Mouse (Mus musculus) thymus, adult 2 months (tissue): ENCODE measurements around the gene Rps11. TPM values are rescaled to one million over a fixed set of nuclear protein-coding genes. Genes with fewer than 3 reads are reported as not detected.

Experiments used
- DNase-seq: peaks from one replicate; pipeline ENCODE4 v3.0.0; 2021
- H3K27ac ChIP-seq: fragments of 200-500 bp; 2 replicates; pipeline ENCODE4 v1.5.1; 2012; ENCODE audit warnings: low read length, control low read depth; ENCODE audit not compliant: control insufficient read depth, insufficient read depth
- H3K27me3 ChIP-seq: fragments of 200-500 bp; 2 replicates; pipeline ENCODE4 v1.6.1; 2012; ENCODE audit warnings: mild to moderate bottlenecking, low read length, moderate library complexity, mixed read lengths; ENCODE audit not compliant: control insufficient read depth, insufficient read depth
- H3K36me3 ChIP-seq: fragments of 200-500 bp; 2 replicates; pipeline ENCODE4 v1.6.1; 2012; ENCODE audit warnings: mild to moderate bottlenecking, low read length, moderate library complexity; ENCODE audit not compliant: control insufficient read depth, insufficient read depth
- H3K4me1 ChIP-seq: fragments of 200-500 bp; replicated peaks from 2 replicates; pipeline ENCODE4 v1.6.1; 2012; ENCODE audit warnings: low read length; ENCODE audit not compliant: control insufficient read depth, insufficient read depth
- H3K4me3 ChIP-seq: fragments of 200-500 bp; 2 replicates; pipeline ENCODE4 v1.5.1; 2012; ENCODE audit warnings: mild to moderate bottlenecking, low read length, control low read depth, moderate library complexity; ENCODE audit not compliant: control insufficient read depth, insufficient read depth
- CTCF ChIP-seq: fragments of 200-500 bp; IDR thresholded peaks from 2 replicates; pipeline ENCODE4 v1.5.1; 2012; ENCODE audit warnings: mild to moderate bottlenecking, control low read depth, low read length, moderate library complexity, borderline replicate concordance; ENCODE audit not compliant: control insufficient read depth, poor library complexity, insufficient read depth; ENCODE audit errors: extremely low read depth
- POLR2A ChIP-seq: fragments of 200-500 bp; IDR thresholded peaks from 2 replicates; pipeline ENCODE4 v1.6.1; 2012; ENCODE audit warnings: mild to moderate bottlenecking, low read length, control low read depth, moderate library complexity; ENCODE audit not compliant: control insufficient read depth, poor library complexity, insufficient read depth; ENCODE audit errors: extremely low read depth
- WGBS: fragments of 180-500 bp; shearing (Covaris S2); methylation state at CpG from one replicate; pipeline ENCODE4 v1.1.7; 2018; 5-methylcytosine and 5-hydroxymethylcytosine counted together
- polyA plus RNA-seq: library from polyadenylated mRNA; depleted of rRNA; stranded (reverse); fragments of >200 nt; gene quantifications from 2 replicates; pipeline ENCODE4 v1.2.3, GENCODE M21; 2012

Rps11 gene
- polyA plus RNA-seq, 1 experiment = 343 TPM

DNA sequence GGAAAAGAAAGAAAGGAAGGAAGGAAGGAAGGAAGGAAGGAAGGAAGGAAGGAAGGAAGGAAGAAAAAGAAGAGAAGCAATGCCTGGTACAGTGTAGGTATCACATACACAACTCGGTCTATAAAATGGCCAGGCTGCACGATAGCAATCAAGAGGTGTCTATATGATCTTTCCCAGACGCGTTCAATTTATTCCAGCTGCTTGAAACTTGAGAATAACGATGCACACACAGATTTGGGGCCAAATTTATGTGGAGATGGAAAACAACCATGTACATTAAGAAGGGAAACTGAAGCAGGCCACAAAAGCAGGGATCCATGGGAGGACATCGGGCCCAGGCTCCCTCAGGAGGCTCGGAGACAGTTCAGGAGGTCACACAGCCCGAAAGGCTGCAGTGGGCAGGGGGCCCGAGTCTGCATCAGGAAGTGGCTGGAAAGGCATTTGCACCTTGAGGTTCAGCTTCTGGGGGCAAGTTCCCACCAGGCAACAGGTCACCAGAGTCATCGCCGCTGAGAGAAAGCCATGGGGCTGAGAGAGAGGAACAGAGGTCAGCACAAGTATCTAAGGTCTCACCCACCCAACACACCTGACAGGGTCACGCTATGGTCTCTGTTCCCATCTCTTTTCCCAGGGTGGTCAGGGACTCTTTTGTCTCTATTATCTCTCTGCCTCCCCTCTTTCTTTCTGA lies 31.3 kb downstream of the Rps11 start:
- WGBS = 80% methylated on average over 12 of the region's 12 CpGs
- Histone ChIP-seq H3K4me1 (peaks cover 20% of the 10 kb centered on the region), H3K36me3 (no peaks in the 10 kb centered on the region), H3K27me3 (peaks cover 10% of the 10 kb centered on the region), H3K4me3 (no peak overlapping the region), H3K27ac (no peak overlapping the region)
- TF ChIP-seq POLR2A (no peak), CTCF (no peak)
- DNase-seq = no peak

- H3K36me3 ChIP-seq = no peaks in the 10 kb centered on the region
- TF ChIP-seq CTCF (no peak), POLR2A (no peak)
- H3K27me3 ChIP-seq = peaks cover 10% of the 10 kb centered on the region
- H3K27ac ChIP-seq = no peak within 1 kb of the TSS
- H3K4me3 ChIP-seq = peak within 1 kb of the TSS; percentile 12
- DNase-seq = no peak
- H3K4me1 ChIP-seq = peaks cover 20% of the 10 kb centered on the region
- WGBS = 6% methylated on average over 16 of the region's 16 CpGs
Observed at GRCm38 (mm10) chr7:45092048-45092447, 32.2 kb downstream of the Rps11 start, which contains the start of gene Rcn3. Rcn3 (minus strand) TSS chr7:45092221.

DNA sequence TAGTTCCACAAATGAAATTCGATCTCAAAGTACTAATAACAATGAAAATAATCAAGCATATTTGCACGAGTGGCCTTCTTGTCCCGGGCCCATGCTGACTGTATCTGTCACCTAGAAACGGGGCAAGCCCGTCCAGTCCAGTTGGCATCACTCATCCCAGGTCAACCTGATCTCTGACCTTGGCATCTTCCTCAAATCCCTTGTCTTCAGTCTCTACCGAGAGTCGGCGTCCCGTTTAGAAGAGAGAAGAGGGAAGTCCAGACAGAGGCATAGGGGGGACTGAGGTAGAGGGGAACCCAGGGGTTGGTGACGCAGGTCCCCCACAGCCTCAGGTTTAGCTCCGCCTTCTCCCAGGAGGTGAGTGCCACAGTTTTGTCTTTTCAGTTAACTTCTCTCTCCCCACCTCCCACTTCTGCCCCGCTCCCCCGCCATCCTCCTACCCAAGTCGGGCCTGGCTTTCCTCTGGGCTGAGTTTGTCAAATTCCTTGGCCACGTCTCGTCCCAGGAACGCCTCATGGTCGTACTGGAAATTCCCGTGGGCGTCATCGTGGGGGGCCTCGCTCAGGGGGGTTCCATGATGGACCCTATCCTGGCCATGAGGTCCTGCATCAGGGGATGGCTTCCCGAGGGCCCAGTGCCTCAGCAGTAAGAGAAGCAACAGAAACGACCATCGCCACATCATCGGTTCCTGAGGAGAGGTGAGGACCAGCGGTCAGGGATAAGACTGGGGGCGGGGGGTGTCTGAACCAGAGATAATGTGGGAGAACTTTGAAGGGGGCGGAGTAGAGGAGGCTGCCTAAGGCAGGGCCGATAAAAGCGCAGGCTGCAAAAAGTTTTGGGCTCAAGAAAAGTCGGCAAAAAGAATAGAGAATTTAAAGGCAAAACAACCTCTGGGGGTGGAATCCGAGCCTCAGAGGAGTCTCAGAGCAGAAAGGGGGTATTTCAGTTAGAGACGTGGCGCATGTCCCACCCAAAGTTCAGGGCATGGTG lies 32.9 kb downstream of the Rps11 start:
- no peaks in the 10 kb centered on the region for H3K36me3 ChIP-seq
- peaks cover 10% of the 10 kb centered on the region for H3K27me3 ChIP-seq
- peak overlapping the region; percentile 12 for H3K4me3 ChIP-seq
- no peak overlapping the region for H3K27ac ChIP-seq
- TF ChIP-seq CTCF (no peak), POLR2A (no peak)
- no peak for DNase-seq
- 14% methylated on average over 35 of the region's 35 CpGs for WGBS
- peaks cover 20% of the 10 kb centered on the region for H3K4me1 ChIP-seq

- H3K4me3 ChIP-seq = no peak overlapping the region
- no peaks in the 10 kb centered on the region for H3K36me3 ChIP-seq
- TF ChIP-seq CTCF = no peak
- TF ChIP-seq POLR2A = no peak
- H3K4me1 ChIP-seq = peaks cover 20% of the 10 kb centered on the region
- DNase-seq = no peak
- 77% methylated on average over 13 of the region's 13 CpGs for WGBS
- peaks cover 10% of the 10 kb centered on the region for H3K27me3 ChIP-seq
- no peak overlapping the region for H3K27ac ChIP-seq
Observed at GRCm38 (mm10) chr7:45090251-45090977, 33.8 kb downstream of the Rps11 start.

- H3K4me3 ChIP-seq = no peak overlapping the region
- DNase-seq = no peak
- H3K27ac ChIP-seq = no peak overlapping the region
- no peak for TF ChIP-seq CTCF
- TF ChIP-seq POLR2A = no peak
- peaks cover 10% of the 10 kb centered on the region for H3K27me3 ChIP-seq
- peaks cover 20% of the 10 kb centered on the region for H3K4me1 ChIP-seq
- no peaks in the 10 kb centered on the region for H3K36me3 ChIP-seq
- 96% methylated on average over 17 of the region's 17 CpGs for WGBS
Observed at GRCm38 (mm10) chr7:45088597-45088996, 35.6 kb downstream of the Rps11 start.

DNA sequence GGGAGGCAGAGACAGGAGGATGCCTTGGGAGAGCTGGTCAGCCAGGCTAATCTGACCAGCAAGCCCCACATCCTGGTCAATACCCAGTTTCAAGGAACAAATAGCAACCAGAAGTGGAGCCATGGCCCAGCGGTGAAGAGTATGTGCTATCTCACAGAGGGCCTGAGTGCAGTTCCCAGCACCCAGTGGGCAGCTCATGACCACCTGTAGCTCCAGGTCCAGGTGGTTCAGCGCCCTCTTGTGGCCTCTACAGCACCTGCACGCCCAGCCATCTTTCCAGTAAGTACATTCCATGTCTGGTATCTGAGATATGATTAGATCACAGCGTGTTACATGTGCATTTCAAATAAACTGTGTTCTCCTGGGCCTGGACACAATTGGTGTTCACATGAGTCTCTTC lies 38.2 kb downstream of the Rps11 start:
- DNase-seq = no peak
- H3K27me3 ChIP-seq = peaks cover 2% of the 10 kb centered on the region; the same call in 1 of the 2 replicates
- no peak for TF ChIP-seq POLR2A
- 0 out of 2 replicates have a peak, but pooled peaks have one; percentile 20 for TF ChIP-seq CTCF
- WGBS = 84% methylated on average over 4 of the region's 4 CpGs
- peaks cover 26% of the 10 kb centered on the region for H3K4me1 ChIP-seq
- no peak overlapping the region for H3K27ac ChIP-seq
- H3K36me3 ChIP-seq = no peaks in the 10 kb centered on the region
- no peak overlapping the region for H3K4me3 ChIP-seq
